Mouse (Mus musculus) intestine, embryonic 15.5 days (tissue): Measurements from ENCODE around the gene Rnaseh2a. TPM values are rescaled to one million over a fixed set of nuclear protein-coding genes. Genes with fewer than 3 reads are reported as not detected.

ENCODE experiments used
- ATAC-seq: fragments of 200-750 bp; cut with Nextera tagmentation; 2 replicates; pipeline ENCODE4 v1.8.0; 2017; ENCODE audit warnings: moderate TSS enrichment, moderate library complexity
- H3K27ac ChIP-seq: fragments of 300-500 bp; sonication (generic); 2 replicates; pipeline ENCODE4 v1.5.1; 2015; ENCODE audit warnings: mild to moderate bottlenecking, inconsistent platforms
- H3K27me3 ChIP-seq: fragments of 300-500 bp; sonication (generic); replicated peaks from 2 replicates; pipeline ENCODE4 v1.6.1; 2015; ENCODE audit warnings: inconsistent platforms
- H3K36me3 ChIP-seq: fragments of 300-500 bp; sonication (generic); 2 replicates; pipeline ENCODE4 v1.6.1; 2015; ENCODE audit warnings: inconsistent platforms
- H3K4me1 ChIP-seq: fragments of 300-500 bp; sonication (generic); replicated peaks from 2 replicates; pipeline ENCODE4 v1.6.1; 2015; ENCODE audit warnings: inconsistent platforms
- H3K4me2 ChIP-seq: fragments of 300-500 bp; sonication (generic); replicated peaks from 2 replicates; pipeline ENCODE4 v1.6.1; 2015; ENCODE audit warnings: mild to moderate bottlenecking, inconsistent platforms
- H3K4me3 ChIP-seq: fragments of 300-500 bp; sonication (generic); replicated peaks from 2 replicates; pipeline ENCODE4 v1.5.1; 2015; ENCODE audit warnings: inconsistent platforms
- H3K9ac ChIP-seq: fragments of 300-500 bp; sonication (generic); 2 replicates; pipeline ENCODE4 v1.6.1; 2015; ENCODE audit warnings: inconsistent platforms
- H3K9me3 ChIP-seq: fragments of 300-500 bp; sonication (generic); 2 replicates; pipeline ENCODE4 v1.6.1; 2016; ENCODE audit warnings: inconsistent platforms
- WGBS: fragments of 180-500 bp; shearing (Covaris S2); methylation state at CpG from one replicate; pipeline ENCODE4 v1.1.7; 2015; 5-methylcytosine and 5-hydroxymethylcytosine counted together
- polyA plus RNA-seq: library from polyadenylated mRNA; unstranded; fragments of >200 nt; fragmentation: Nextera tagmentation; extraction: Ambion mirVana; gene quantifications from 2 replicates; pipeline ENCODE4 v1.2.1, GENCODE M21; 2015

Gene Rnaseh2a
- polyA plus RNA-seq, 1 experiment from 2014 or later, result 117 TPM

GRCm38 (mm10) chr8:84936041-84936961 is 33.3 kb downstream of the Rnaseh2a start:
- Histone ChIP-seq H3K4me3 (peak overlapping the region; percentile 43), H3K9me3 (no peaks in the 10 kb centered on the region), H3K4me2 (peak overlapping the region; percentile 85), H3K27me3 (peaks cover 56% of the 10 kb centered on the region), H3K36me3 (no peaks in the 10 kb centered on the region), H3K4me1 (peaks cover 13% of the 10 kb centered on the region), H3K9ac (peak overlapping the region; percentile 18; the same call in 1 of the 2 replicates), H3K27ac (no peak overlapping the region)
- WGBS, result 26% methylated on average over 23 of the region's 23 CpGs
- ATAC-seq, result 0 out of 2 replicates have a peak, but pooled peaks have one; percentile 3

DNA sequence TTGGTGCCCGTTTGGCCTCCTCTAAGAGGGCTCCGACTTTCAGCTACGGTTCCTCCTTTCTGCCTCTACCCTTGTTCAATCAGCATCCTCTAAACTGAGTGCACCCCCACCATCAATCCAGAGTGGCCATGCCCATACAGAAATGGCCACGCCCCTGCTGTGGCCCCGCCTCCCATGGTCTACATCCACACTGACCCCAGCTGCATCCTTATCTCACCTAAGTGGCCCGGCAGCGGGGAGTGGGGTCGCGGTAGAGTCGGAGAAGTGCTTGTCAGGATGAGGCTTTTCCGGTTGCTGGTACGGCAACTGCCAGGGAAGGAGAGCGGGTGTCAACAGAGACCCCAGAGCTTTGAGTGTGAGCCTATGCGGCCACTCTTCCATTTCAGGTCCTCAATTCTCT is 34.1 kb downstream of the Rnaseh2a start:
- H3K27me3 ChIP-seq, result peaks cover 61% of the 10 kb centered on the region
- H3K4me3 ChIP-seq, result no peak overlapping the region
- H3K4me2 ChIP-seq, result 0 out of 2 replicates have a peak overlapping the region, but pooled peaks have one; percentile 1
- H3K9ac ChIP-seq, result no peak overlapping the region
- WGBS, result 5% methylated on average over 14 of the region's 14 CpGs
- peak; percentile 50 for ATAC-seq
- no peaks in the 10 kb centered on the region for H3K9me3 ChIP-seq
- H3K4me1 ChIP-seq, result peaks cover 13% of the 10 kb centered on the region
- no peaks in the 10 kb centered on the region for H3K36me3 ChIP-seq
- H3K27ac ChIP-seq, result no peak overlapping the region

DNA sequence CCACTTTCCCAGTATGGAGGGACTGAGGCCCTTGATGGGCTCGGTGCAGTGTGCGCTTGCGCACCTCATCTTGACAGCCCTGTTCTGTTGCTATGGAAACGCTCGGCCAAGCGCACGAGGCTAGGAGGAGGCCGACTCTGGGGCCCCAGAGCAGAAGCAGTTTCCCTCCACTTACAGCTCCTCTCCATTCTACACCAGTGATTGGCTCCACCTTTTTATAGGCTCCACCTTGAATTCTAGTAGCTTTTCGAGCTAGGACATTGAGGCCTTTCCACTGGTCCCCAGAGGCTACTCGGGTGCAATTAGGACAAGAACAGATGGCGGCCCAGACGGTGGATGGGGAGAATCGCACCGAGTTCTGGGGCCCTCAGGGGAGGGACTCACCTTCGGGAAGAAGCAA is 34.7 kb downstream of the Rnaseh2a start:
- peak; percentile 57 for ATAC-seq
- peaks cover 13% of the 10 kb centered on the region for H3K4me1 ChIP-seq
- 2% methylated on average over 15 of the region's 15 CpGs for WGBS
- H3K4me2 ChIP-seq, result peak overlapping the region; percentile 23; the same call in 1 of the 2 replicates
- peaks cover 67% of the 10 kb centered on the region for H3K27me3 ChIP-seq
- no peaks in the 10 kb centered on the region for H3K36me3 ChIP-seq
- no peak overlapping the region for H3K27ac ChIP-seq
- no peak overlapping the region for H3K4me3 ChIP-seq
- H3K9ac ChIP-seq, result no peak overlapping the region
- H3K9me3 ChIP-seq, result no peaks in the 10 kb centered on the region

DNA sequence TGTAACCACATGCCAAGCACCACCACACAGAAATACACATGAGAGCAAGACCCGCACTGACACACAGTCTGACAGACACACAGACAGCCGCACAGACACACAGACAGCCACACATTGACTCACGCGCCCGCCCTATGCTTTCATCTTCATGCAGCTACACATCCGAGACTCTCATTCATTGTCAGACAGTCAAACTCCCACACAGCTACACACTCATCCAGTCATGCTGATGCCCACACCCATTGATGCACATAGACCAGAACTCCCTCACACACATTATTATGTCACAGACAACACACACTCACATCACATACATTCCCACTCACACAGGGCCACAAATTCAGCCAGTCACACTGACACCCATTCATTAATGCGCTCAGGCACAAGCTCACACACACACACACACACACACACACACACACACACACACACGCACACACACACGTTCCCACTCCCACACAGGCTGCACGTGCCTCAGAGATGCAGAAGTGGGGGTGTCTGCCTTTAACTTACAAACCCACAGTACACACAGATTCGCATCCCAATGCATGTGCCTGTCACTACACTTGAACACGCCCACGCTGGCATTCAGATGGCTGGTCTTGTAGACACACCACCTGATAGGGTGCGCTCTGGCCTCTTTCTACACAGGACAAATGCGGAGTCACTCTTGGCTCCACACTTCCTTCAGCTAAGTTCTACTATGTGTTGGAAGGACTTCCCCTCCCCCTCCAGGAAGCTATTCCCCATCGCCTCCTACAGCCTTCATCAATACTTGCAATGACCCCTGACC is 35.6 kb downstream of the Rnaseh2a start:
- H3K9me3 ChIP-seq, result no peaks in the 10 kb centered on the region
- H3K9ac ChIP-seq, result no peak overlapping the region
- ATAC-seq, result no peak
- H3K27ac ChIP-seq, result no peak overlapping the region
- 80% methylated on average over 16 of the region's 16 CpGs for WGBS
- H3K4me3 ChIP-seq, result no peak overlapping the region
- no peak overlapping the region for H3K4me2 ChIP-seq
- H3K4me1 ChIP-seq, result peaks cover 18% of the 10 kb centered on the region
- peaks cover 76% of the 10 kb centered on the region for H3K27me3 ChIP-seq
- H3K36me3 ChIP-seq, result no peaks in the 10 kb centered on the region

DNA sequence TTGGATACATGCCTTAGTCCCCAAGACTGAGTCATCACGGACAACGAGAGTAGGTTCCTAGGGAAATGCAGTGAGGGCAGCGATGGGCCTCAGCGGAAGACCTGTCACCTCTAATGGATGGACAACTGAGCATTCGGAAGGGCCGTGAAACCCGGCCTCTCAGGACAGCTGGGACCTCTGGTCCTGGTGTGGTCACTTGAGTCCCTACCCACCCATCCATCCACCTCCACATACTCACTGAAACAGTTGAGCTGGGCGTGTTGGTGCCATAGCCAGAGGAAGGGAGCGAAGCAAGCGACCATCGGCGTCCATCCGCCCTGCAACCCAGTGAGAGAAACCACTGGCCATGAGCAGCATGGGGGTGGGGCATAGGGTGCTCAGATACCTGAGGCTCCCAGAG is 39.0 kb downstream of the Rnaseh2a start:
- peaks cover 53% of the 10 kb centered on the region for H3K27me3 ChIP-seq
- WGBS, result 83% methylated on average over 13 of the region's 13 CpGs

GRCm38 (mm10) chr8:84928456-84929306 is 40.9 kb downstream of the Rnaseh2a start:
- Histone ChIP-seq H3K4me2 (peak overlapping the region; percentile 65), H3K9me3 (no peaks in the 10 kb centered on the region), H3K4me1 (0 out of 2 replicates have a peak, but pooled peaks cover 8% of the 10 kb centered on the region), H3K9ac (no peak overlapping the region), H3K4me3 (peak overlapping the region; percentile 27), H3K36me3 (no peaks in the 10 kb centered on the region), H3K27me3 (peaks cover 34% of the 10 kb centered on the region), H3K27ac (no peak overlapping the region)
- peak; percentile 89 for ATAC-seq
- 2% methylated on average over 51 of the region's 52 CpGs for WGBS

More for the DNA sequence above, 39.0 kb downstream of the Rnaseh2a start:
- Histone ChIP-seq H3K4me2 (no peak overlapping the region), H3K9me3 (no peaks in the 10 kb centered on the region), H3K36me3 (no peaks in the 10 kb centered on the region), H3K27ac (no peak overlapping the region), H3K4me1 (0 out of 2 replicates have a peak, but pooled peaks cover 12% of the 10 kb centered on the region), H3K9ac (no peak overlapping the region), H3K4me3 (no peak overlapping the region)
- ATAC-seq, result no peak

DNA sequence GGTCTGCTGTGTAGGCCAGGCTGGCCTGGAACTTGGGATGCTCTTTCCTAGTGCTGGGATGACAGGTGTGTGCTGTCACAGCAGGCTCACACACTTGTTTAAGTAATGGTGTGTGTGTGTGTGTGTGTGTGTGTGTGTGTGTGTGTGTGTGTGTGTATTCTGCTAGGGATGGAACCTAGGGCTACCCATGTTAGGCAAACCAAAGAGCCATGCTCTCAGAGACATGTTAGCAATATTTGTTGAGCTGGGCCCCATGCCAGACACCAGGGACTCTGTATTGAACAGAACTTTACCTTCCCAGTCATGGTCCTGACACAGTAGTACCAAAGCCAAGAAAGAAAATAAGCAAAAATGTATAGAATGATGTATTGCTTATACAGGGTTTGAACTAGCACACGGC is 42.1 kb downstream of the Rnaseh2a start:
- Histone ChIP-seq H3K4me1 (0 out of 2 replicates have a peak, but pooled peaks cover 8% of the 10 kb centered on the region), H3K27me3 (peaks cover 28% of the 10 kb centered on the region), H3K27ac (no peak overlapping the region), H3K9me3 (no peaks in the 10 kb centered on the region), H3K4me3 (no peak overlapping the region), H3K9ac (no peak overlapping the region), H3K36me3 (no peaks in the 10 kb centered on the region), H3K4me2 (no peak overlapping the region)
- no peak for ATAC-seq
- 80% methylated on average over 1 of the region's 1 CpGs for WGBS

DNA sequence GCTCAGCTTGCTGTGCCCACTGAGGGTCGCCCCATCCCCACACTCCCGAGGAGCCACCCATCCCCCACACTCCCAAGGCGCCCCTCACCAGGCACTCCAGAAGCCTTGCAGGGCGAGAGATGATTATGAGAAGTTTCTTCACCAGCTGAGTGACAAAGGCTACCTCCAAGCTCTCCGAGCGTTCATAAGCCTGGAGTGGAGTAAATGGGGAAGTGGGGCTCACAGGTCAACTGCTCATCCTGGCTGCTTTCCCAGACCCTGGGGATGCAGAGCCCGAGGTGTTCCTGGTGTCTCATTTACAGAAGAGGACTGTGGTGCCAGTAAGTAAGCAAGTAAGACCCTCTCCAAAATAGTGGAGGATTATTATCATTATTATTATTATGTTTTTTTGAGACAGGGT is 44.0 kb downstream of the Rnaseh2a start:
- Histone ChIP-seq H3K4me3 (no peak overlapping the region), H3K9ac (no peak overlapping the region), H3K27ac (no peak overlapping the region), H3K27me3 (peaks cover 17% of the 10 kb centered on the region), H3K9me3 (no peaks in the 10 kb centered on the region), H3K4me1 (0 out of 2 replicates have a peak, but pooled peaks cover 8% of the 10 kb centered on the region), H3K36me3 (no peaks in the 10 kb centered on the region), H3K4me2 (no peak overlapping the region)
- ATAC-seq, result no peak
- WGBS, result 62% methylated on average over 7 of the region's 7 CpGs

GRCm38 (mm10) chr8:84921596-84921995 is 48.0 kb downstream of the Rnaseh2a start:
- Histone ChIP-seq H3K9me3 (no peaks in the 10 kb centered on the region), H3K27ac (no peak overlapping the region), H3K27me3 (peaks cover 19% of the 10 kb centered on the region; the same call in 1 of the 2 replicates), H3K36me3 (no peaks in the 10 kb centered on the region), H3K9ac (no peak overlapping the region), H3K4me1 (no peaks in the 10 kb centered on the region), H3K4me3 (no peak overlapping the region), H3K4me2 (no peak overlapping the region)
- ATAC-seq, result no peak
- 67% methylated on average over 2 of the region's 2 CpGs for WGBS

DNA sequence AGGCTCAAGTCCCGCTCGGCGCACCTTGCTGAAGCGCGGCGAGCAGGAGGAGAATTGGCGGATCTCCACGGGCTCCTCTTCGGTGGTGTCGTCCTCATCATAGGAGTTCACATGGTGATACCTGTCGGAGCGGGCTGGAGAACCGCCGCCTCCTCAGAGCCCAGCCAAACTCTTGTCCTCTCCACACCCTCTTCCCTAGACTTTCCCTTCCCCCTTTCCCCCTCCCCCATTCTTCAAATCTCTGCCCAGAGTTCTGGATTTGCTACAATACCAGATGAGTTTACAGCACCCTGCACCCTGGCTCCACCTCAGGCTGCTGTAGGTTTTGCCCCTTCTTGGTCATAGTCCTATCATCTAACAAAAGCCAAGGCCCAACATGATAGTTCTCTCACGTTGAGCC is 50.9 kb downstream of the Rnaseh2a start:
- no peaks in the 10 kb centered on the region for H3K9me3 ChIP-seq
- no peak overlapping the region for H3K4me3 ChIP-seq
- no peaks in the 10 kb centered on the region for H3K36me3 ChIP-seq
- no peak overlapping the region for H3K4me2 ChIP-seq
- no peaks in the 10 kb centered on the region for H3K4me1 ChIP-seq
- no peak for ATAC-seq
- H3K9ac ChIP-seq, result no peak overlapping the region
- peaks cover 22% of the 10 kb centered on the region; the same call in 1 of the 2 replicates for H3K27me3 ChIP-seq
- H3K27ac ChIP-seq, result no peak overlapping the region
- 92% methylated on average over 15 of the region's 15 CpGs for WGBS

DNA sequence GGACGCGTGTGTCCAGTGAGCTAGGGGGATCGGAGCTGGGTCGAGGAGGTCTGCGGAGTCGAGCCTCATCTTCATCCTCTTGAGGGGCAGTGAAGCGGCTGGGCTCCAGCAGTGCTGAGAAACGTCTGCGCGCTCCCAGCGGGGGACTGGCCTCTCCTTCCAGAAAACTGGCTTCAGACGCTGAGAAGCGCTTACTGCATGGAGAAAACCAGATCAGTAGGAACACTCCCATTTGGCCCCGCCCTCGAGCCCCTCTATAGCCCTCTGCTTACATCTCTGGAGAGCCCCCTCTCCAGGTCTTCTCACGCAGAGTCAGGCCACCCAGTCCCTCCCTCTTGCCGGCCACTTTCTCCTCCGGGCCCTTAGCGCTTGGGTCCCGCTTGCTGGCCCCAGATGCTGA is 51.8 kb downstream of the Rnaseh2a start:
- Histone ChIP-seq H3K9me3 (no peaks in the 10 kb centered on the region), H3K27me3 (peaks cover 27% of the 10 kb centered on the region; the same call in 1 of the 2 replicates)
- WGBS, result 39% methylated on average over 20 of the region's 20 CpGs

More for the DNA sequence above, 51.8 kb downstream of the Rnaseh2a start:
- no peak overlapping the region for H3K4me2 ChIP-seq
- ATAC-seq, result no peak
- no peaks in the 10 kb centered on the region for H3K36me3 ChIP-seq
- no peak overlapping the region for H3K9ac ChIP-seq
- no peak overlapping the region for H3K27ac ChIP-seq
- no peak overlapping the region for H3K4me3 ChIP-seq
- peaks cover 3% of the 10 kb centered on the region; the same call in 1 of the 2 replicates for H3K4me1 ChIP-seq
